Mouse (Mus musculus) heart, embryonic 11.5 days (tissue): ENCODE data around the gene Chmp6. TPM values are rescaled to one million over a fixed set of nuclear protein-coding genes. Genes with fewer than 3 reads are reported as not detected.
A peak's percentile ranks its signal among the peaks of the same experiment; 100 is the strongest.

Experiments used
- ATAC-seq: fragments of 200-750 bp; cut with Nextera tagmentation; replicated peaks from 2 replicates; pipeline ENCODE4 v1.8.0; 2017; ENCODE audit warnings: moderate library complexity; ENCODE audit not compliant: insufficient number of reproducible peaks, low FRiP score, low TSS enrichment
- H3K27ac ChIP-seq: fragments of 300-500 bp; sonication (generic); 2 replicates; pipeline ENCODE4 v1.5.1; 2014; ENCODE audit warnings: mild to moderate bottlenecking, low read depth, low read length
- H3K27me3 ChIP-seq: fragments of 300-500 bp; sonication (generic); 2 replicates; pipeline ENCODE4 v1.6.1; 2014; ENCODE audit warnings: mild to moderate bottlenecking, low read length, mixed read lengths; ENCODE audit not compliant: control insufficient read depth, insufficient read depth
- H3K36me3 ChIP-seq: fragments of 300-500 bp; sonication (generic); 2 replicates; pipeline ENCODE4 v1.6.1; 2014; ENCODE audit warnings: mild to moderate bottlenecking, low read length, moderate library complexity, mixed read lengths; ENCODE audit not compliant: control insufficient read depth, insufficient read depth
- H3K4me1 ChIP-seq: fragments of 300-500 bp; sonication (generic); 2 replicates; pipeline ENCODE4 v1.6.1; 2014; ENCODE audit warnings: low read length; ENCODE audit not compliant: control insufficient read depth, insufficient read depth
- H3K4me2 ChIP-seq: fragments of 300-500 bp; sonication (generic); 2 replicates; pipeline ENCODE4 v1.6.1; 2014; ENCODE audit warnings: mild to moderate bottlenecking, moderate library complexity
- H3K4me3 ChIP-seq: fragments of 300-500 bp; sonication (generic); 2 replicates; pipeline ENCODE4 v1.5.1; 2014; ENCODE audit warnings: low read depth, low read length
- H3K9ac ChIP-seq: fragments of 300-500 bp; sonication (generic); 2 replicates; pipeline ENCODE4 v1.6.1; 2014; ENCODE audit warnings: mild to moderate bottlenecking, low read depth, low read length, moderate library complexity
- H3K9me3 ChIP-seq: fragments of 300-500 bp; sonication (generic); replicated peaks from 2 replicates; pipeline ENCODE4 v1.6.1; 2016; ENCODE audit warnings: low read length; ENCODE audit not compliant: control insufficient read depth
- WGBS: fragments of 180-500 bp; shearing (Covaris S2); extraction: QIAGEN DNeasy Blood & Tissue Kit; methylation state at CpG from one replicate; pipeline ENCODE4 v1.1.7; 2014; ENCODE audit not compliant: insufficient replicate concordance; 5-methylcytosine and 5-hydroxymethylcytosine counted together
- polyA plus RNA-seq: library from polyadenylated mRNA; unstranded; fragments of >200 nt; fragmentation: Nextera tagmentation; extraction: Ambion mirVana; gene quantifications from 2 replicates; pipeline ENCODE4 v1.2.1, GENCODE M21; 2014

Chmp6 gene
- polyA plus RNA-seq, 1 experiment from 2014 or later: 63.7 TPM

GRCm38 (mm10) chr11:119879573-119879972 is 33.7 kb upstream of the Chmp6 start:
- no peak overlapping the region for H3K27ac ChIP-seq
- H3K4me2 ChIP-seq: no peak overlapping the region
- WGBS: 87% methylated on average over 5 of the region's 5 CpGs
- no peak overlapping the region for H3K9ac ChIP-seq
- no peaks in the 10 kb centered on the region for H3K9me3 ChIP-seq
- H3K27me3 ChIP-seq: no peaks in the 10 kb centered on the region
- H3K36me3 ChIP-seq: peaks cover 2% of the 10 kb centered on the region; the same call in 1 of the 2 replicates
- no peak overlapping the region for H3K4me3 ChIP-seq
- no peak for ATAC-seq
- H3K4me1 ChIP-seq: peaks cover 18% of the 10 kb centered on the region

GRCm38 (mm10) chr11:119883646-119884045 is 29.6 kb upstream of the Chmp6 start:
- Histone ChIP-seq H3K4me1 (peaks cover 27% of the 10 kb centered on the region), H3K4me3 (no peak overlapping the region), H3K9ac (peak overlapping the region; percentile 24; the same call in 1 of the 2 replicates), H3K27me3 (no peaks in the 10 kb centered on the region), H3K36me3 (peaks cover 9% of the 10 kb centered on the region), H3K27ac (no peak overlapping the region), H3K4me2 (no peak overlapping the region), H3K9me3 (no peaks in the 10 kb centered on the region)
- peak; percentile 49 for ATAC-seq
- 12% methylated on average over 2 of the region's 2 CpGs for WGBS

DNA sequence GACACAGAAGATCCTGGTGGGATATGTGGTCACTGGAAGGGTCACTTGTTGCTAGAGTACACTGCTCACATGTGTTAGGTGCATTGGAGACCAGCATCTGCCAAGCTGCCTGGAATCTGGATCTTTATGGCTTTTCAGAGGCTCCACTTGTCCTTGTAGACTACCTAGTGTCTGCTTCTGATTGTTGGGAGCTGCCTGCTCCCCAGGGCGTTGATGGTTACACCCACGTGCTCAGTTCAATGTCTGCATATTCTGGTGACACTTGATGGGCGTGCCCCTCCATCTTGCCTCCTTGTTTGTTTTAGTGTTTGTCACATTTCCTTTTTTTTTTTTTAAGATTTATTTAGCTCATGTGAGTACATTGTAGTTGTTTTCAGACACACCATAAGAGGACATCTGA is 23.3 kb upstream of the Chmp6 start:
- Histone ChIP-seq H3K27me3 (no peaks in the 10 kb centered on the region), H3K4me2 (no peak overlapping the region), H3K9ac (no peak overlapping the region), H3K9me3 (no peaks in the 10 kb centered on the region), H3K27ac (no peak overlapping the region), H3K4me3 (no peak overlapping the region), H3K36me3 (peaks cover 29% of the 10 kb centered on the region), H3K4me1 (peaks cover 5% of the 10 kb centered on the region)
- 78% methylated on average over 3 of the region's 3 CpGs for WGBS
- no peak for ATAC-seq

DNA sequence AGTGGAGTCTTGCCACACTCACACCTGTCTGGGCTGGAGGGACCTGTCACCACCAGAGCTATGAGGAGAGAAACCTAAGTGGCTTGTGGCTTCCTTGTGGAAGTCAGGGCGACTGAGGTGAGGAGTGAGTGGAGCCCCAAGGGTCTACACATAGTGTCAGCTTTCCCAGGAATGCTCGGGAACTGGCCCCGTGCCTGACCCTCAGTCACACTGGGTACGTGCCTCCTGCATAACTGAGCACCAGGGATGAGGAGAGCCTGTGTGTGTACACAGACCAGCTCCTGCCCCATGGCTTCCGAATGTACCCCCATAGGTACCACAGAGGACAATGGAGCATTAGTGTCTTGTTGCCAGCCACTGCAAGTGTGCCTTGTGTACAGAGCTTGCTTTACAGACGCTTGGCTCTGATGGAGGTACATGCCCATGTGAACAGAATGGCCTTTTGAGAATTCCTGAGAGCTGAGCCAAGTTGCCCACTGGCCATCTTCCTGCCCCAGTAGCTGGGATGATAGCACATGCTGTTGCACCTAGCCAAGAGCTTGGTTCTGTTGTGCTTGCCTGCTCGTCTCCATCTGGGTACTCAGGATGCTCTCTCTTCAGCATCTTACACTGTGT is 21.5 kb upstream of the Chmp6 start:
- Histone ChIP-seq H3K4me3 (no peak overlapping the region), H3K4me2 (no peak overlapping the region), H3K27me3 (no peaks in the 10 kb centered on the region), H3K9me3 (no peaks in the 10 kb centered on the region), H3K4me1 (no peaks in the 10 kb centered on the region), H3K9ac (no peak overlapping the region), H3K36me3 (peaks cover 31% of the 10 kb centered on the region), H3K27ac (no peak overlapping the region)
- 91% methylated on average over 7 of the region's 7 CpGs for WGBS
- no peak for ATAC-seq

- H3K27ac ChIP-seq: no peak overlapping the region
- H3K36me3 ChIP-seq: peaks cover 26% of the 10 kb centered on the region
- H3K4me3 ChIP-seq: no peak overlapping the region
- 71% methylated on average over 10 of the region's 10 CpGs for WGBS
- ATAC-seq: no peak
- no peak overlapping the region for H3K4me2 ChIP-seq
- H3K27me3 ChIP-seq: no peaks in the 10 kb centered on the region
- no peak overlapping the region for H3K9ac ChIP-seq
- no peaks in the 10 kb centered on the region for H3K9me3 ChIP-seq
- no peaks in the 10 kb centered on the region for H3K4me1 ChIP-seq
Measured at GRCm38 (mm10) chr11:119893667-119894236, 19.5 kb upstream of the Chmp6 start.

DNA sequence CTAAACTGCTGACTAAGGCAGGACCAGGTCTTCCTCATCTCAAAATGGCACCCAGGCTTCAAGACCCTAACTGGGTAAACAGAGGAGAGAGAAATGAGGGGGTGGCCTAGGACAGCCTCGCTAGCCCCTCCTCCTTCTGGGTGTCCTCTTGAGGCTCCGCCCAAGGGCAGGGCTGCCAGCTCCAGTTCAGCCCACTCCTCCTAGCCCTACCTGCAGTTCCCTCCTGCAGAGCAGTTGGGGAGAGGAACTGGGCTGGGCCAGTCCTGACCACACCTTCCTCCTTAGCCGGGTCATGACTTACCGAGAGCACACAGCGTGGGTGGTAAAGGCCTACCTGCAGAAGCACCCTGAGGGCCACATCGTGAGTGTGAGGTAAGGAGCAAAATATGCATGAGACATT is 18.6 kb upstream of the Chmp6 start:
- H3K36me3 ChIP-seq: peaks cover 19% of the 10 kb centered on the region
- no peaks in the 10 kb centered on the region for H3K4me1 ChIP-seq
- no peaks in the 10 kb centered on the region for H3K27me3 ChIP-seq
- no peak overlapping the region for H3K4me3 ChIP-seq
- no peak overlapping the region for H3K4me2 ChIP-seq
- no peaks in the 10 kb centered on the region for H3K9me3 ChIP-seq
- no peak overlapping the region for H3K9ac ChIP-seq
- 58% methylated on average over 6 of the region's 6 CpGs for WGBS
- no peak for ATAC-seq
- H3K27ac ChIP-seq: no peak overlapping the region

DNA sequence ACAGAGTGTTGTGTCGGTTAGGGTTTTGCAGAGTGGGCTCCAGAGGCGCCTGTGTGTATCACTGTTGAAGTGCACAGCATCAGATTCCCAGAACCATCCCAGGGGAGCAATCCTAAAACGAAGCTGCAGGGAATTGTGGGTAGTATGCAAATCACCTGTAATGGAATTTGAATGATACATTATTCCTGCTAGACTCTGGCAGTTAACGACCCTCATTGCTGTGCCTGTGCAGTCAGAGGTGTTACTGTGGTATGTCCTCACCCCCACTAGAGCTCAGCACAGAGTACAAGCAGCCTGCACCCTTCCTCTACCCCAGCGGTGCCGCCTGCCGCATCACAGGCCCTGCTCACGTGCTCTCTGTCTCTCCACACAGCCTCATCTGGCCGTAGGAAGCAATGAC is 16.2 kb upstream of the Chmp6 start:
- H3K27me3 ChIP-seq: no peaks in the 10 kb centered on the region
- H3K36me3 ChIP-seq: peaks cover 15% of the 10 kb centered on the region
- no peaks in the 10 kb centered on the region for H3K9me3 ChIP-seq
- H3K4me3 ChIP-seq: no peak overlapping the region
- H3K9ac ChIP-seq: no peak overlapping the region
- no peak for ATAC-seq
- H3K27ac ChIP-seq: no peak overlapping the region
- WGBS: 91% methylated on average over 9 of the region's 9 CpGs
- no peak overlapping the region for H3K4me2 ChIP-seq
- no peaks in the 10 kb centered on the region for H3K4me1 ChIP-seq

DNA sequence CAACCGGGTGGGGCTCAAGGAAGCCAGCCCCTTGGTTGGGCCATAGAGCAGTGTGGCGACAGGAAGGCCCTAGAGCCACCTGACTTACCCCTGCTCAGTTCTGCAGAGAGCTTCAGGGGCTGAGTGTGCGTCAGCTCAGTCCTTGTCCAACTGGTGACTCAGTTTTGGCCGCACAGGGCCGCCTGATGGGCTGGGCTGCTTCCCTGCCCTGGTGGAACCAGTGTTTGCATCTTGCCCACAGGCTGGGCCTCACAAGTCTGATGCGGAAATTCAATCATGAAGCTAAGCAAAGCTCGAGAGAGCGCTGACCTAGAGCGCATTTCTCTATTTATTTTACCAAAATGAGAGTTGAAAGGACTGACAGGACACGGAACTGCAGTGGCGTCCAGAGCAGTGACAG is 14.3 kb upstream of the Chmp6 start:
- H3K4me1 ChIP-seq: no peaks in the 10 kb centered on the region
- H3K4me2 ChIP-seq: no peak overlapping the region
- no peaks in the 10 kb centered on the region for H3K27me3 ChIP-seq
- no peak overlapping the region for H3K27ac ChIP-seq
- H3K9ac ChIP-seq: no peak overlapping the region
- WGBS: 84% methylated on average over 11 of the region's 11 CpGs
- no peak for ATAC-seq
- H3K36me3 ChIP-seq: peaks cover 12% of the 10 kb centered on the region
- H3K9me3 ChIP-seq: no peaks in the 10 kb centered on the region
- no peak overlapping the region for H3K4me3 ChIP-seq

DNA sequence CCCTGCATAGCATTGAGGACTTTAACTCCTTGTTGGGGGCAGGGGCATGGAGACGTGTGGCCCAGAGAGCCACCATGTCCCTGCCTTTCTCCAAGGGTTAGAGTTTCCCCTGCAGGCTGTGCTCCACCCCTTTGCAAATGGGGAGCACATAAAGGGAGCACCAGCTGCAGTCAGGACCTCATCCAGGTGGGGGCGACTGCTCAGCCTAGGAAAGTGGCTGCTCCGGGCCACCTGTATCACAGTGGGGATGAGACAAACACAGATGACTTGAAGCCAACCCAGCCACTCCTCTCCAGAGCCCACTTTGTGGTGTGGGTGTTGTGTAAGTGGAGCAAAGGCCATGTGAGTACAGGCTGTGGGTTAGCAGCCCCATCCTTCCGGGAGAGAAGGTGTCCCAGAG is 12.1 kb upstream of the Chmp6 start:
- ATAC-seq: no peak
- WGBS: 69% methylated on average over 4 of the region's 4 CpGs
- no peaks in the 10 kb centered on the region for H3K4me1 ChIP-seq
- no peaks in the 10 kb centered on the region for H3K9me3 ChIP-seq
- H3K9ac ChIP-seq: no peak overlapping the region
- no peak overlapping the region for H3K4me3 ChIP-seq
- peaks cover 5% of the 10 kb centered on the region; the same call in 1 of the 2 replicates for H3K27me3 ChIP-seq
- peaks cover 5% of the 10 kb centered on the region; the same call in 1 of the 2 replicates for H3K36me3 ChIP-seq
- H3K4me2 ChIP-seq: no peak overlapping the region
- no peak overlapping the region for H3K27ac ChIP-seq
